Mouse (Mus musculus) MEL (cell line): Measurements from ENCODE around the gene Zwilch. TPM values are rescaled to one million over a fixed set of nuclear protein-coding genes. Genes with fewer than 3 reads are reported as not detected.

ENCODE experiments used
- DNase-seq: peaks from one replicate; pipeline ENCODE4 v3.0.0; 2011; ENCODE audit warnings: low read depth, low spot score
- H3K27ac ChIP-seq: 2 replicates; pipeline ENCODE4 v1.5.1; 2012; ENCODE audit warnings: low read depth, mild to moderate bottlenecking, control low read depth, low read length, moderate library complexity; ENCODE audit not compliant: control insufficient read depth
- H3K27me3 ChIP-seq, 2 experiments: fragments of 150-350 bp in 1 of 2; sonication (generic) in 1 of 2; 2 replicates each; pipeline ENCODE4 v1.6.1; 2012; ENCODE audit warnings: low read length in 2 of 2, mild to moderate bottlenecking in 2 of 2, improper control_type of control experiment in 1 of 2, moderate library complexity in 1 of 2; ENCODE audit not compliant: insufficient read depth in 2 of 2, control insufficient read depth in 1 of 2
- H3K36me3 ChIP-seq, 2 experiments: 2 replicates each; pipeline ENCODE4 v1.6.1; 2012 to 2014; ENCODE audit warnings: low read length in 2 of 2, improper control_type of control experiment in 1 of 2, inconsistent platforms in 1 of 2, mild to moderate bottlenecking in 1 of 2; ENCODE audit not compliant: insufficient read depth in 2 of 2, control insufficient read depth in 1 of 2
- H3K4me1 ChIP-seq, 2 experiments: fragments of 150-350 bp in 1 of 2; sonication (generic) in 1 of 2; 2 replicates each; pipeline ENCODE4 v1.6.1; 2012; ENCODE audit warnings: low read length in 2 of 2, improper control_type of control experiment in 1 of 2, mild to moderate bottlenecking in 1 of 2; ENCODE audit not compliant: insufficient read depth in 2 of 2, control insufficient read depth in 1 of 2
- H3K4me3 ChIP-seq, 2 experiments: fragments of 150-350 bp in 1 of 2; sonication (generic) in 1 of 2; 2 replicates each; pipeline ENCODE4 v1.5.1; 2012; ENCODE audit warnings: low read depth in 2 of 2, low read length in 2 of 2, mild to moderate bottlenecking in 2 of 2, moderate library complexity in 2 of 2, control low read depth in 1 of 2, improper control_type of control experiment in 1 of 2; ENCODE audit not compliant: control insufficient read depth in 1 of 2, insufficient read depth in 1 of 2
- H3K79me2 ChIP-seq: 2 replicates; pipeline ENCODE4 v1.6.1; 2012; ENCODE audit warnings: mild to moderate bottlenecking, low read length, moderate library complexity; ENCODE audit not compliant: control insufficient read depth, poor library complexity, insufficient read depth
- H3K9ac ChIP-seq: 2 replicates; pipeline ENCODE4 v1.6.1; 2012; ENCODE audit warnings: low read depth, mild to moderate bottlenecking, control low read depth, low read length, moderate library complexity; ENCODE audit not compliant: control insufficient read depth, poor library complexity, severe bottlenecking
- H3K9me3 ChIP-seq: fragments of 150-350 bp; sonication (generic); replicated peaks from 2 replicates; pipeline ENCODE4 v1.6.1; 2012; ENCODE audit warnings: mild to moderate bottlenecking, low read length, improper control_type of control experiment, moderate library complexity; ENCODE audit not compliant: insufficient read depth
- BHLHE40 ChIP-seq: IDR thresholded peaks from 2 replicates; pipeline ENCODE4 v1.6.1; 2012; ENCODE audit warnings: low read depth, mild to moderate bottlenecking, inconsistent platforms, low read length, improper control_type of control experiment, borderline replicate concordance
- CTCF ChIP-seq, 3 experiments: IDR thresholded peaks in 2 of 3; conservative IDR thresholded peaks in 1 of 3; 2 replicates each; pipeline ENCODE4 v1.5.1; 2011 to 2012; ENCODE audit warnings: low read length in 3 of 3, low read depth in 2 of 3, mild to moderate bottlenecking in 2 of 3, improper control_type of control experiment in 1 of 3, inconsistent platforms in 1 of 3, mixed read lengths in 1 of 3, moderate library complexity in 1 of 3; ENCODE audit not compliant: control insufficient read depth in 1 of 3, insufficient read depth in 1 of 3, poor library complexity in 1 of 3, severe bottlenecking in 1 of 3
- E2F4 ChIP-seq: IDR thresholded peaks from 2 replicates; pipeline ENCODE4 v1.6.1; 2011; ENCODE audit warnings: low read depth, low read length, improper control_type of control experiment, borderline replicate concordance
- ELF1 ChIP-seq: IDR thresholded peaks from 2 replicates; pipeline ENCODE4 v1.6.1; 2014; ENCODE audit warnings: low read depth, mild to moderate bottlenecking, inconsistent platforms, low read length, improper control_type of control experiment, moderate library complexity
- EP300 ChIP-seq, 2 experiments: IDR thresholded peaks; 2 replicates each; pipeline ENCODE4 v1.6.1; 2011; ENCODE audit warnings: improper control_type of control experiment in 2 of 2, low read length in 2 of 2, low read depth in 1 of 2, mild to moderate bottlenecking in 1 of 2
- ETS1 ChIP-seq: IDR thresholded peaks from 2 replicates; pipeline ENCODE4 v1.6.1; 2012; ENCODE audit warnings: low read depth, mild to moderate bottlenecking, inconsistent platforms, low read length, improper control_type of control experiment, moderate library complexity
- HCFC1 ChIP-seq: IDR thresholded peaks from 2 replicates; pipeline ENCODE4 v1.6.1; 2012; ENCODE audit warnings: low read depth, mild to moderate bottlenecking, inconsistent platforms, low read length, improper control_type of control experiment, moderate library complexity
- MAFK ChIP-seq: IDR thresholded peaks from 2 replicates; pipeline ENCODE4 v1.6.1; 2011; ENCODE audit warnings: low read depth, mild to moderate bottlenecking, low read length, improper control_type of control experiment, borderline replicate concordance
- MAX ChIP-seq: IDR thresholded peaks from 2 replicates; pipeline ENCODE4 v1.6.1; 2011; ENCODE audit warnings: low read length, improper control_type of control experiment
- MYB ChIP-seq: IDR thresholded peaks from 2 replicates; pipeline ENCODE4 v1.6.1; 2011; ENCODE audit warnings: mild to moderate bottlenecking, low read depth, low read length, improper control_type of control experiment
- NELFE ChIP-seq: IDR thresholded peaks from 2 replicates; pipeline ENCODE4 v1.6.1; 2011; ENCODE audit warnings: low read depth, low read length, improper control_type of control experiment
- NRF1 ChIP-seq: IDR thresholded peaks from 2 replicates; pipeline ENCODE4 v1.6.1; 2014; ENCODE audit warnings: low read depth, mild to moderate bottlenecking, inconsistent platforms, low read length, improper control_type of control experiment, moderate library complexity; ENCODE audit not compliant: poor library complexity, insufficient read depth, severe bottlenecking
- POLR2A ChIP-seq, 2 experiments: IDR thresholded peaks; 2 replicates each; pipeline ENCODE4 v1.6.1; 2011 to 2012; ENCODE audit warnings: low read length in 2 of 2, mild to moderate bottlenecking in 2 of 2, control low read depth in 1 of 2, improper control_type of control experiment in 1 of 2, low read depth in 1 of 2, moderate library complexity in 1 of 2; ENCODE audit not compliant: control insufficient read depth in 1 of 2, insufficient read depth in 1 of 2, poor library complexity in 1 of 2
- SIN3A ChIP-seq: IDR thresholded peaks from 2 replicates; pipeline ENCODE4 v1.6.1; 2012; ENCODE audit warnings: low read length, improper control_type of control experiment, inconsistent platforms
- TCF12 ChIP-seq: IDR thresholded peaks from 2 replicates; pipeline ENCODE4 v1.6.1; 2014; ENCODE audit warnings: low read depth, mild to moderate bottlenecking, inconsistent platforms, low read length, improper control_type of control experiment, moderate library complexity
- USF2 ChIP-seq, 2 experiments: IDR thresholded peaks; 2 replicates each; pipeline ENCODE4 v1.6.1; 2011 to 2012; ENCODE audit warnings: improper control_type of control experiment in 2 of 2, low read length in 2 of 2, borderline replicate concordance in 1 of 2, inconsistent platforms in 1 of 2, low read depth in 1 of 2, mild to moderate bottlenecking in 1 of 2; ENCODE audit not compliant: insufficient read depth in 1 of 2
- ZC3H11A ChIP-seq: IDR thresholded peaks from 2 replicates; pipeline ENCODE4 v1.6.1; 2012; ENCODE audit warnings: low read depth, mild to moderate bottlenecking, inconsistent platforms, low read length, improper control_type of control experiment
- polyA plus RNA-seq, 2 experiments: library from polyadenylated mRNA; stranded (reverse) in 1 of 2; unstranded in 1 of 2; fragments of >175 nt in 1 of 2; fragments of >200 nt in 1 of 2; gene quantifications; 2 replicates each; pipeline versions ENCODE4 v1.2.1 to v1.2.4; 2012; ENCODE audit warnings: low replicate concordance in 2 of 2, low read depth in 1 of 2; ENCODE audit not compliant: insufficient read length in 2 of 2, insufficient read depth in 1 of 2, missing spikeins in 1 of 2
- total RNA-seq: library from RNA; depleted of rRNA; stranded (reverse); fragments of 300-350 nt; gene quantifications from 2 replicates; pipeline ENCODE4 v1.2.3, GENCODE M21; 2012

Zwilch gene
- total and polyA plus RNA-seq, 3 experiments = 60.6 to 89.2 TPM; not detected in 1

- no peak overlapping the region for H3K4me3 ChIP-seq
- H3K9ac ChIP-seq = no peak overlapping the region
- no peaks in the 10 kb centered on the region for H3K79me2 ChIP-seq
- no peaks in the 10 kb centered on the region for H3K9me3 ChIP-seq
- H3K36me3 ChIP-seq = peaks cover 1 to 2% of the 10 kb centered on the region in 2 experiments; a peak in 3 of 4 replicates
- no peak for TF ChIP-seq MAFK
- no peak for TF ChIP-seq BHLHE40
- TF ChIP-seq ETS1 = no peak
- no peak for TF ChIP-seq USF2 (IDR thresholded peaks at IDR 0.05; ENCODE audit: borderline replicate concordance in 1 of 2, insufficient read depth in 1 of 2, low read depth in 1 of 2, low read length in 2 of 2)
- no peak for TF ChIP-seq MAX
- TF ChIP-seq, all 39 proteins: peak for 0
- Histone ChIP-seq H3K27ac (no peak overlapping the region), H3K27me3 (no peaks in the 10 kb centered on the region), H3K4me1 (peaks cover 0 to 6% of the 10 kb centered on the region in 2 experiments; a peak in 2 of 4 replicates)
- DNase-seq = no peak
Measured at GRCm38 (mm10) chr9:64214452-64214851, 41.5 kb upstream of the Zwilch start.

- H3K9me3 ChIP-seq = no peaks in the 10 kb centered on the region
- DNase-seq = no peak
- H3K79me2 ChIP-seq = no peaks in the 10 kb centered on the region
- H3K27me3 ChIP-seq = no peaks in the 10 kb centered on the region
- H3K4me1 ChIP-seq = no peaks in the 10 kb centered on the region
- H3K9ac ChIP-seq = no peak overlapping the region
- no peak overlapping the region for H3K4me3 ChIP-seq
- no peak overlapping the region for H3K27ac ChIP-seq
- peaks cover 0 to 1% of the 10 kb centered on the region in 2 experiments; a peak in 2 of 4 replicates for H3K36me3 ChIP-seq
- no peak for TF ChIP-seq CTCF (IDR thresholded peaks at IDR 0.05 in 2 of 3, conservative IDR thresholded peaks at IDR 0.05 in 1 of 3; ENCODE audit: control insufficient read depth in 1 of 3, insufficient read depth in 1 of 3, low read depth in 2 of 3, low read length in 3 of 3, poor library complexity in 1 of 3, severe bottlenecking in 1 of 3)
- TF ChIP-seq E2F4 = no peak
- no peak for TF ChIP-seq NRF1
- no peak for TF ChIP-seq USF2 (IDR thresholded peaks at IDR 0.05; ENCODE audit: borderline replicate concordance in 1 of 2, insufficient read depth in 1 of 2, low read depth in 1 of 2, low read length in 2 of 2)
- no peak for TF ChIP-seq MAX
- TF ChIP-seq SIN3A = no peak
- TF ChIP-seq MYB = no peak
- TF ChIP-seq NELFE = no peak
- no peak for TF ChIP-seq ZC3H11A
- no peak for TF ChIP-seq ELF1
- TF ChIP-seq TCF12 = no peak
- no peak for TF ChIP-seq HCFC1
- TF ChIP-seq EP300 (IDR thresholded peaks at IDR 0.05; ENCODE audit: low read depth in 1 of 2, low read length in 2 of 2) = no peak
- no peak for TF ChIP-seq POLR2A (IDR thresholded peaks at IDR 0.05; ENCODE audit: control insufficient read depth in 1 of 2, insufficient read depth in 1 of 2, low read depth in 1 of 2, low read length in 2 of 2, poor library complexity in 1 of 2)
Measured at GRCm38 (mm10) chr9:64207509-64208084, 34.7 kb upstream of the Zwilch start.
